Mouse (Mus musculus) testis, postnatal 10 days (tissue): ENCODE measurements around the gene Akap14.
A peak's percentile ranks its signal among the peaks of the same experiment; 100 is the strongest.
"Not testable (repeated sequence)": the region's sequence is repeated elsewhere in the genome, so short reads cannot be mapped to it uniquely, and the experiment has no call there.

Experiments used
- DNase-seq: peaks from one replicate; pipeline ENCODE4 v3.0.0; 2021; ENCODE audit warnings: low spot score

The Akap14 gene

GRCm38 (mm10) chrX:37168742-37169141, at the start of gene Akap14:
Akap14 (minus strand) TSS chrX:37168842.
- no peak for DNase-seq

- no peak for DNase-seq
Measured at GRCm38 (mm10) chrX:37210941-37211340, 42.3 kb upstream of the Akap14 start, which contains the start of gene Gm9. Gm9 (minus strand) TSS chrX:37211041.

- no peak for DNase-seq
Measured at GRCm38 (mm10) chrX:37198676-37199075, 30.0 kb upstream of the Akap14 start.

GRCm38 (mm10) chrX:37191744-37192379, 23.2 kb upstream of the Akap14 start:
- DNase-seq: no peak

- peak; percentile 84 for DNase-seq
Measured at GRCm38 (mm10) chrX:37191105-37191743, 22.6 kb upstream of the Akap14 start, which contains the start of the genes Ndufa1 and Rnf113a1. Ndufa1 (minus strand) TSS chrX:37191163. Rnf113a1 (plus strand) TSS chrX:37191245.

- no peak for DNase-seq
Measured at GRCm38 (mm10) chrX:37190755-37191104, 22.1 kb upstream of the Akap14 start.

GRCm38 (mm10) chrX:37184401-37184800, 15.8 kb upstream of the Akap14 start:
- DNase-seq: not testable (repeated sequence)

GRCm38 (mm10) chrX:37167085-37167484, 1.6 kb downstream of the Akap14 start:
- no peak for DNase-seq

- no peak for DNase-seq
Measured at GRCm38 (mm10) chrX:37163115-37163514, 5.5 kb downstream of the Akap14 start.

- no peak for DNase-seq
Measured at GRCm38 (mm10) chrX:37161169-37161568, 7.5 kb downstream of the Akap14 start.

- DNase-seq: no peak
Measured at GRCm38 (mm10) chrX:37157839-37158238, 10.8 kb downstream of the Akap14 start.

GRCm38 (mm10) chrX:37144954-37145353, 23.7 kb downstream of the Akap14 start:
- DNase-seq: peak; percentile 43

- DNase-seq: not testable (repeated sequence)
Measured at GRCm38 (mm10) chrX:37144498-37144897, 24.1 kb downstream of the Akap14 start.

GRCm38 (mm10) chrX:37141732-37142131, 26.9 kb downstream of the Akap14 start:
- no peak for DNase-seq

GRCm38 (mm10) chrX:37126671-37127358, 41.8 kb downstream of the Akap14 start, which contains the start of gene Nkap:
Nkap (plus strand) TSS chrX:37126795.
- peak; percentile 72 for DNase-seq

GRCm38 (mm10) chrX:37125511-37125910, 43.1 kb downstream of the Akap14 start:
- DNase-seq: no peak

GRCm38 (mm10) chrX:37120212-37120611, 48.4 kb downstream of the Akap14 start:
- DNase-seq: no peak

GRCm38 (mm10) chrX:37119585-37119984, 49.1 kb downstream of the Akap14 start:
- no peak for DNase-seq

GRCm38 (mm10) chrX:37117085-37117484, 51.6 kb downstream of the Akap14 start:
- no peak for DNase-seq

GRCm38 (mm10) chrX:37110881-37111193, 57.8 kb downstream of the Akap14 start:
- no peak for DNase-seq

- peak; percentile 90 for DNase-seq
Measured at GRCm38 (mm10) chrX:37110193-37110880, 58.3 kb downstream of the Akap14 start, which contains the start of gene Upf3b. Upf3b (minus strand) TSS chrX:37110322.

- DNase-seq: no peak
Measured at GRCm38 (mm10) chrX:37109526-37110192, 59.0 kb downstream of the Akap14 start.
